Mouse (Mus musculus): Measurements from ENCODE around the gene Lrsam1.

Gene Lrsam1

DNA sequence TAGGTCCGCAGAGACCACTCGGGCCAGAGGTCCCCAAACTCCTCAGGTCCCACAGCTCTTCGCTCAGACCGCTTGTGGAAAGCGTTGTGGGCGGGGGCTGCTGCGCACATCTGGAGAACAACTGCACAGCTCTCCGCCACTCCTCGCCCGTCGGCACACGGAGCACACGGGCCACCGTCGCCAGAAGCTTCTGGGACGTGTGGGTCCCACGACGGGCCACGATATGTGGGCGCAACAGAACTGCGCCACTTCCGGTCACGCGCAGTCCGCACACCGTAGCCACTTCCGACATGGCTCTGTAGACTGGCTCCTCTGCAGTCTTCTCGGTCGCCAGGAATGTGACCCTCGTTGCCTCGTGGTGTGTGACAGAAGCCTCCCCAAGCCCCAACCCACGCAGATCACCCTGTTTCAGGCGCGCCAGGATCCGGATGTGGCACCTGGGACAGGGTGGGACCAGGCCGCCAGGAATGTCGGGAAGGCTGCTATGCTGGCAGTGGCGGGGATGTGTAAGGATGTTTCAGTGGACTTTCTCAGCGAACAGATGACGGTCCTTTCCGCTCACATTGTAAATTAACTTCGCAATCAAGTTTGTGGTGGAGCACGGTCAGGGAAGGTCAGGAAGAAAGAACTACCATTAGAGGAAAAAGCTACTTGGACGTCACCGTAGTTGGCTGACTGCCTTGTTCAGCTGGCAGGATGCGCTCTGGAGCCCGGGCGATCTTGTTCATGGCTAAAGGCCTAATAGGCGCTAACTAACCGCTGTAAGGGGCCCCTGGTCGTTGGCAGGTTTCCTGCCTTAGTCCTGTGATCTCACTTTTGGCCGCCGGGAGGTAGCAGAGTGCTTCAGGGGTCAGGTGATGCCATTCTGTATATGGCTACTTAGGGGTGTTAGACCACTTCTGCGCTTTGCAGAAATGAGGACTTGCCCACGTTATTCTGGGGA lies 5.5 kb upstream of the Lrsam1 start:
- DNase-seq (ENCODE audit: extremely low spot score, low read depth, low spot score) = no peak

DNA sequence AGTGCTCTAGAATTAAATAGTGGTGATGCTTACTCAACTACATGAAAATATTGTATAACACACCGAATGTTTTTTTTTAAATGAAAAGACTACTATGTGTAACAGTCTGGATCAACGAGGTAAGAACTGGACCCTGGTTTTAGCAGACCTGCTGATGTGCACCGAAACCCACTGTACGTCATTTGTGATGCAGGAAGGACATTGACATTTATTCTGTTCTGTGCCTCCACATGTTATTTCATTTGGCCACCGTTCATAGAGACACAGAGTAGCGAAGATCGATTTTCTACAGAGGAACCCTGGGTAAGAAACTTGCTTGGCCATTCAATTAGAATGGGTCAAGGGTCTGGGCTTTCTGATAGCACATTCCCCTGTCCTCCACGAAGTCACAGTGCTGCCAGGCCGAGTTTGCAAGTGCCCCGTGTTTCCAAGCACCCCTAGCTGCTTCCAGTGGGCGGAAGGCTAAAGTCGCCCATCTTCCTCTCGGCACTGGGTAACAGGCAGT lies 4.8 kb upstream of the Lrsam1 start:
- DNase-seq (ENCODE audit: extremely low spot score, low read depth, low spot score) = no peak

DNA sequence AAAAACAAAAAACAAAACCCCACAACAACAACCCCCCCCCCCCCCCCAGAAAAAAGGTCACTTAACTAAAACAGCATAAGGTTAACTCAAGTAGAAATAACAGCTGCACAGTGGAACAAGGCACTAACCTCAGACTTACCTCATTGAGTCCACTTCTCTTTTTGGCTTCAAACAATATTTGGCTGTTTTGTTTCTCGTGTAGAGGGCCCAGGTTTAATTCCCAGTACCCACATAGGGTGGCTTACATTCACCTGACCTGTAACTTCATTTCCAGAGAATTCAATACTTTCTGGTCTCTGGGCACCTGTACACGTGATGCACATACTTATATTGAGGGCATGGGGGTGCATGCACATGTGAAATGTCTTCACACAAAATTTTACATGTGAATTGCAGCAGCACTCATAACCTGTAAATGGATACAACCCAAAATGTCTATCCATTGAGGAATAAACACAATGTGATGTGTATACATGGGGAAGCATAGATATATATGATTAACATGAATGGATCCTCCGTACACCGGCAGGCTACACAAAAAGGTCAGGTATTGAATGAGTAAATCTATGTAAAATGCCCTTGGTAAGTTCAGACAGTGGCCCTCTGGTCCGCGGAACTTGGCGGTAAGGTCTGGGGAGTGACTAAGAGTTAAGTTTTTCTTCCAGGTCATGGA lies 4.2 kb upstream of the Lrsam1 start:
- DNase-seq (ENCODE audit: extremely low spot score, low read depth, low spot score) = no peak

DNA sequence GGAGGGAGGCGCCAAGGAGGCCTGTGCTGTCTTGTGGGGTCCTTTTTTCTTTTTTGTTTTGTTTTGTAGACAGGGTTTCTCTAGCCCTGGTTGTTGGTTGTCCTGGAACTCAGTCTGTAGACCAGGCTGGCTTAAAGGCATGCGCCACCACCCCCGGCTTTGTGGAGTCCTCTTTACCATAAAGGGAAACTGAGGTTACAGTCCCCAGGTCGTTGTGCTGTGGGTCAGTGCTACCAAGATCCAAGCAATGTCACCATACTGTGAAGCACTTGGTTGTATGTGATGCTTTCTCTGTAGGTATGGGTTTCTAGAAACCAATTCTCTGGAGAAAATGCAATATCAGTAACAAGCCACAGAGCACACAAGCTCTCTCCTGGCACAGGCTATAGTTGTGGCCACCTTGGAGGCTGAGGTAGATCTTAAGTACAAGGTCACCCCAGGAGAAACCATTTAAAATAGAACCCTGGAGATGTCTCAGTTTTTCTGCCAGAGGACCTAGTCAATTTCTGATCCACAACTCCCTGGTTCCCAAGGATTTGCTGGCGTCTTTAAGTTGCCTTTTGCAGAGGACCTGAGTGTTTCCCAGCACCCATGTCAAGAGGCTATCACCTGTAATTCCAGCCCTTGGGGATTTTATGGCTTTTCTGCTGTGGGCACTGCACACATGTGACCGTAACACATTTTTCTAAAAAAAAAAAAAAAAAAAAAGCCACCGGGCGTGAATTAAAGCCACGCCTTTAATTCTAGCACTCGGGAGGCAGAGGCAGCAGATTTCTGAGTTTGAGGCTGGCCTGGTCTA lies 3.4 kb upstream of the Lrsam1 start:
- DNase-seq (ENCODE audit: extremely low spot score, low read depth, low spot score) = no peak

DNA sequence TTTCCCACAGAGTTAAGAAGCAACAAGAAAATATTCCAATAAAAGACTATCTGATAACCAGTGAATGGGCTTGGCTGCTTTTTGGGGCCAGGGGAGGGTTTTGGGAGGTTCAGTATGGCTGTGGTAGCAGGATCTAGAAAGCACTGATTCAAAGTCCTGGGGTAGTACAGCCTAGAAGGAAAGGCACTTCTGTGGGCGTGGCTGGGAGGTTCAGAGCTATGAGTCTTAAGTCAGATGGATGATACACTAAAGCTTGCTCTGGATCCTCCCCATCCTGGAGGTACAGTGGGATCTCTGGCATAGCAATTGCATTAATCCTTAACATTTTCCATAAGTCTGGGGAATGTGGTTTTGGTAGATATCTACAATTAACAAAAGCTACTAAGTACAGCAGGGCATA lies 2.6 kb upstream of the Lrsam1 start:
- no peak for DNase-seq (ENCODE audit: extremely low spot score, low read depth, low spot score)

DNA sequence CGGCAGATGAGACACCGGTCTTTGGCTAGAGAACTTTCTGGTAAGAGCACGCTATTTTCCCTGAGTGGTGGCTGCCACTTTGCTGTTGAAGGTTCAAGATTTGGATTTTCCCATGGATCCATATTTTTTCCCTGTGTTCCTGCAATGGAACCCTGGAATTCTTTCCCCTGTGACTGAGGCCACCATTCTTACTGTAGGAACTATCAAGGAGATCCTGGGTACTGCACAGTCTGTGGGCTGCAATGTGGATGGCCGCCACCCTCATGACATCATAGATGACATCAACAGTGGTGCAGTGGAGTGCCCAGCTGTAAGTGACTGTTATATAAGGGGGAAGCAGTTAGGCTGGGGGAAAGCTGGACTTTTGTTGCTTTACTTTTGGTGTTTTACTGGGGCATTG lies 2.1 kb upstream of the Lrsam1 start:
- DNase-seq (ENCODE audit: extremely low spot score, low read depth, low spot score) = no peak

DNA sequence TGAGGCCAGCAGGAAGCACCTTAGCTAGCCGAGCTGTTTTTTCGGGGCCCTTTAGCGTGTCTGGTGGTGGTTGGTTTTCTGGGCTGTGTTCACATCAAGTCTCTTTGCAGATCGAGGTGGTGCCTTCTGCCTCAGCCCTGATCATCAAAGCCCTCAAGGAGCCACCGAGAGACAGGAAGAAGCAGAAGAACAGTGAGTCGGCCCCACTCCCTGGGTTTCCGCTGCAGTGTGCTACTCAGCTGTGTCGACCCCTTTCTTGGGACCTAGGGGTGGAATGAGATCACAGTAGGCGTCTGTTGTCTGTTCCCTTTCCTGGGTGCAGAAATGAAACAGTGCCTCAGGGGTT lies 1.4 kb upstream of the Lrsam1 start:
- DNase-seq (ENCODE audit: extremely low spot score, low read depth, low spot score) = no peak

DNA sequence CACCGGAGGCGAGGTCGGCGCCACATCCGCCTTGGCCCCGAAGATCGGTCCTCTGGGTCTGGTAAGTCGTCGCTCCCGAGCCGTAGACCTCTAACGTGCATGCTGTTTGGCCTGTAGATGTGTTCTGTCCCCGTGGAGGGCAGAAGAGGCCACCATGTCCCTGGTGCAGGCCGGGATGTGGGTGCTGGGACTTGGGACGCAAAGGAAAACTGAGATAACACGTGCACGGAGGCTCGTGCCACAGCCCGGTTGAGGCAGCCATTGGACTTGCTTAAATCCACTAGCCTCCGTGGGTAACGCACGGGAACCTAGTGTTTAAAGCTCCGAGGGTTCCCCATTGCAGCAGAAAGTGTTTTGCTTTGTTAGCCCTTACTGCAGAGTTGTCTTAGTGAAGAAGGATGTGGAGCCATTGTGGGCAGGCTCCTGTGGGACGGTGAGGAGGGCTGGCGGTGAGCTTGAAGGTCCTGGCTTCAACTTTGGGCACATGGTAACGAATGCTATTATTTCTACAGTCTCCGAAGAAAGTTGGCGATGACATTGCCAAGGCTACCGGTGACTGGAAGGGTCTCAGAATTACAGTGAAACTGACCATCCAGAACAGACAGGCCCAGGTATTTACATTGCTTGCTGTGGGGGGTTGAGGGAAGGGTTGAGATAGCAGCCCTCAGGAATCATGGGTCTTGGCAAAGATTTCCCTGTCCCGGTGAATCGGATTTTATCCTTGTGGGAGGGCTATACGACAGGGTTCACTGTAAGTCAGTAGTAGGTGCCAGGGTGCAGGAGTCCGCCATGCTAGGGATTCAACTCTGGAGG lies 854 bp upstream of the Lrsam1 start:
- DNase-seq (ENCODE audit: extremely low spot score, low read depth, low spot score) = no peak

DNA sequence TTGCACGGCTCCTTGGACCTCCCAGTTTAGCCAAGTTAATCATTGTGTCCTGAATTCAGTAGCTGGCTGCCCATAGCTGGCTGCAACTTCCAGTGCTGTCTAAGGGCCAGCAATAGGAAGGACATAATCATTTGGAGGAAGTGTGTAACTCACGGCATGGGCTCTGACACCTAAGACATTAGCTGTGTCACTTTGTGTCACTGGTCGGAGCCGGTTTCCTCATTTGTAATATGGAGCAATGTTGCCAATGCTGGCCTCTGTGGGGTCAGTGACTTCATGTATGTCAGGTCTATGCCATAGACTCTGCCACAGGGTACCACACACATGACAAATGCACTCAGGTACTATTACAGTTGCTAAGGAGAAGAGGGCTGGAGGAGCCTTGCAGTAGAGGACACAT lies 1.1 kb downstream of the Lrsam1 start:
- DNase-seq (ENCODE audit: extremely low spot score, low read depth, low spot score) = no peak

DNA sequence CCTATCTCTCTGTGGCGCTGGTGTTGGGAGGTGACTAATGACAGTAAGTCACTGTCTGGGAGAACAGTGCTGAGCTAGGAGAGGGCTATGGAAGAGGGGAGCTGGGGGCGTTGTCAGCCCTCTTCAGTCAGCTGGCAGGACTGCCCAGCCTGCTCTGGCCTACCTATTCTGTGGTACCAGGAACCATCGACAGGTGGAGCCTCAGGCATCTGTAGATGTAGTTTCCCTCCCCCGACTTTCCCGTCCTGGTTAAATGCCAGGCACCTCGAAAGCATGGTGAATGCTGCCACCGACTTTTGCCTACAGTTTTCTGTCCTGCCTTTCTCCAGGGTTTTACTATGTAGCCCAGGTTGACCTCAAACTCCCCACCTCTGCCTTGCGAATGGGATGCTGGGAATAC lies 4.1 kb downstream of the Lrsam1 start:
- no peak for DNase-seq (ENCODE audit: extremely low spot score, low read depth, low spot score)

DNA sequence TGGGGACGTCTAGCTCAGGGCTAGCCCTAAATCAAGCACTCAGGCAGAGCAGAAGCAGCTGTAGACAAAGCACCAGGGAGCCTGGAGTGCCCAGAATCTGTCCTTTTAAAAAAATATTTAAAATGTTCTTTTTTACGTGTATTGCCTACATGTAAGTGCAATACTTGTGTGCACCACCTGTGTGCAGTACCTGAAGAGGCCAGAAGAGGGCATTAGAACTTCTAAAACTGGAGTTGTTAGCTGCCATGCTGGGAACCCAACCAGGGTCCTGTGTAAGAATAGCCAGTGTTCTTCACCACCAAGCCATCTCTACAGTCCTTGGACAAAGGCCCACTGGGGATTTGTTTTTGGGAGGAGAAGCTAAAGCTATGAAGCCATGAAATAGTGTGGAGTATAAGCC lies 6.8 kb downstream of the Lrsam1 start:
- DNase-seq (ENCODE audit: extremely low spot score, low read depth, low spot score) = no peak

DNA sequence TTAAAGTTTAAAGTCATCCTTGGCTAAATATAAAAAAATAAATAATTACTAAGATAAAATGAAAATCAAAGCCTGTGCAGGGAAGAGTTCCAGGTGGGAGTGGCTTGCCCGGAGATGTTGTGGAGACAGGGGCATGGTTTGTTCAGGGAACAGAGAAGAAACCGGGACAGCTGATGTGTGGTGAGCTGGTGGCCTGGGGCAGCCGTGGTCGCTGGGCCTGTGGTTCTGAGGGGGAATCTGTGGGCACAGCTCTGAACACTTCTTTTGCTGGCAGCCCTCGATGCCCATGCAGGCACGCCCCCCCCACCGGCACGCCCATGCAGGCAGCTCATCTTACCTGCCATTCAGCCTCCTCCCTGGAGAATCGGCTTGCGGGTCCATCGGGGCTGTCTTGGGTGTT lies 14.0 kb downstream of the Lrsam1 start:
- no peak for DNase-seq (ENCODE audit: extremely low spot score, low read depth, low spot score)

DNA sequence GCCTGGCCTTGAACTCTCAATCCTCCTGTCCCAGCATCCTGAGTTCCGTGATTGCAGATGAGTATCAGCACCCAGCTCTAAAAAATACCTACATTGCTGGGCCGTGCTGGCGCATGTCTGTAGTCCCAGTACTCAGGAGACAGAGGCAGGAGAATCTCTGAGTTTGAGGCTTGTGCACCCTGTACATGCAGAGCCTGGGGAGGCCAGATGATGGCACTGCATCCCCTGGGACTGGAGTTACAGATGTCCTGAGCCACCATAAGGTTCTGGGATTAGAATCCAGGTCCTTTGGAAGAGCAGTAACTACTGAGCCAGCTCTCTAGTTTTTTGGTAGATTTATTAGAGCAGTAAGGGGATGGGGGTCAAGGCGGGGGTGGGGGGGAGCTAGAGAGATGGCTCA lies 20.9 kb downstream of the Lrsam1 start:
- DNase-seq (ENCODE audit: extremely low spot score, low read depth, low spot score) = no peak

DNA sequence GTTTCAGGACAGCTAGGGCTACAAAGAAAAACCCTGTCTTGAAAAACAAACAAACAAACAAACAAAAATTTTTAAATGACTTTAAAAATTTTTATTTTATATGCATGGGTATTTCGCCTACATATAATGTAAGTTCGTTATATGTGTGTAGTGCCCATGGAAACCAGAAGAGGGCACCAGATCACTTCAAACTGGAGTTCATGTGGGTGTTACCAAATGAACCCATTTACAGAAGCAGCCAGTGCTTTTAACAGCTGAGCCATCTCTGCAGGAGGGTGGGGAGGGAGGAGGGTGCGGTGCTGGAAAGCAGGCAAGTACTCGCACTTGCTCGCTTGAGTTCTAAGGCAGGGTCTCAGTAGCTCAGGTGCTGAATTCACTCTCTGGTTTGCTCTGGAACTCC lies 22.0 kb downstream of the Lrsam1 start:
- no peak for DNase-seq (ENCODE audit: extremely low spot score, low read depth, low spot score)

DNA sequence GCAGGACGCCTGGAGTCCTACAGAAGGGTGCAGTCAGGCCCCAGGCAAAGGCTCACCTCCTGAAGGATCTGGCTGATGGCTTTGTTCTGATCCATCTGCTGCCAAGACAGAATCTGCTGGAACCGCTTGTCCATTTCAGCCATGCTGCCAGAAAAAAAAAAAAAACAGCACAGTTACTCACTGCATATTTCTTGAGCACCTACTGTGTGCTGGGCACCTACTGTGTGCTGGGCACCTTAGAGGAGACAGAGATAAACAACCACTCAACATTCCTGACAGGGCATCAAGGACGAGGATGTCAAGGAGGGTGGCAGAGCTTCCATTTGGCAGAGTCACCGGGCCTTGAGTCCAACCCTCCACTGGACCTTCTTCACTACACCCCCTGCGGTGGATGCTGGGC lies 22.7 kb downstream of the Lrsam1 start:
- DNase-seq (ENCODE audit: extremely low spot score, low read depth, low spot score) = no peak

DNA sequence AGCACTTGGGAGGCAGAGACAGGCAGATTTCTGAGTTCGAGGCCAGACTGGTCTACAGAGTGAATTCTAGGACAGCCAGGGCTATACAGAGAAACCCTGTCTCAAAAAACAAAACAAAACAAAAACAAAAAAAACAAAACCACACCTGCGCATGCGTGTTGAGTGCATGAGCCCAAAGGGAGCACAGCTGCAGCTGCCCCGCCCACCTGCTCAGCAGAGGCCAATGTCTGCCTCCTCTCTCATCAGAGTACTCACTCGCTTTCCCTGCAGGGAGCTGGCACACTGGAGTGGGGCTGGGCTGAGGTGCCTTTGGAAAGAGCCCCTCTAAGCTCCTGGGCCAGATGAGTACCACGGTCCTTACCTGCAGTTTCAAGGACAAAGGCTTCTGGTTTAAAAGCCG lies 29.7 kb downstream of the Lrsam1 start:
- no peak for DNase-seq (ENCODE audit: extremely low spot score, low read depth, low spot score)

DNA sequence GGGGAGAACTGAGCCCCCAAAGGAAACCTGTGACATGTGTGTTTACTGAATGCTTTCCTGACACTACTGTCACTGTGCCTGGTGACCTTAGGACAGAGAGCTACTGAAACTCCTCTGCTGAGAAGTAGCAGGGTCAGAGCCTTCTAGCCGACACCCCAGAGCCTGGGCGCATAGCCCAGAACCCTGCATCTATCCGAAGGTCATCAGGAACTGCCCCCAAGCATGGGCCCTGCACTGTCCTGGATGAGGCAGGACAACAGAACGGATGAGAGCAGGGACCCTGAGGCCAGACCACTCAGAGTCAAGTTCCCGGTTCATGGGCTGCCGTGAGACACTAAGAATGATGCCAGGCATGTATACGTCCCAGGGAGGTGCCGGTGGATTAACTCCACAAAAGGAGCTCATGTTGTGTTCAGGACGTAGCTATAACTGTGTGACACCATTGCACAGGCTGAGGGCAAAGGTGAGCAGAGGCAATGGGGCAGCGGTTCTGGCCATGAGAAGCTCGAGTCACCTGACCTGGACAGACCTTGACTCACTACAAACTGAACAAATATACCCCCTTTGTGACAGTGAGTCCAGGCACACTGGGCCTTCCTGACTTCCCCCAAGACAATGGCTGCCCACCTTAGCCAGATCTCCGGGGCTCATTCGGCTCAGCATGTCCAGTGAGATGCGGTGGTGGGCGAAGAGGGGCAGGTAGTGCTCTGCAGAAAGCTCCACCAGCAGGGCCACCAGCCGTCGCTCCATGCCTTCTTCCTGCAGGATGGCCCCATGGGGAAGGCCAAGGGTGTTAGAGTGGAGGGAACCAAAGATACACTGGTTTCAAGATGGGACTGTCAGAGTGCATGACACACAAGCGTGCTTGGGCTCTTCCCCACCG lies 32.2 kb downstream of the Lrsam1 start:
- no peak for DNase-seq (ENCODE audit: extremely low spot score, low read depth, low spot score)

DNA sequence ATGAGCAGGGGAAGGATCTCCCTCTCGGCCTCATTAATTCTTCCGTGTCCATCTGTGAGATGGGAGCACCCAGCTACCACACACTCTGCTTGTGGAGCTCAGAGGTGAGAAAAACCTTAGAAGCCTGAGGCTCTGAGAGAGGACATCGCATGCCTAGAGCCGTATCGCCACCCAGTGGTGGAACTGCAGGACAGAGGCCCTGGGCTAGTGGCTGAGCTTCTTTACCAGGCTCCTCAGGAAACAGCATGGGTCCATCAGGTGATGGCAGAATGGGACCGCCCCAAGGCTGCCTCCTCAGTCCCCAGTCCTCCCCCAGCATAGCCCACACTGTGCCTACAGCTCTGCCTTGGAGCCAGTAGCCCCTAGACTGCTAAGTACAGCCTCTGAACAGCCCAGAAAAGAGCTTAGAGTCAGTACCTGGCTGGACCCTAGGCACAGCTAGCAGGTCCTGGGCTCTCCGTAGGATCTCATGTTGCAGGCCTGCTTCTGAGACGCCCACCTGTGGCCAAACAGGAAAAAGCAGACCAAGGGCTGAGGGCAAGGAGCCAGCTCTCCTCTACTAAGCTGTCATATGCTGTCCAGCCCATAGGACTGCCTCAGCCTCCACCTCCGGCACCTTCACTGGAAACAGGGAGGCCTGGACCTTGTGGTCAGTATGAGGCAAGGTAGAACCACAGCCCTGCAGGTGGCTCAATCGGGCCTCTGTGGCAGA lies 33.0 kb downstream of the Lrsam1 start:
- peak; percentile 41 for DNase-seq (ENCODE audit: extremely low spot score, low read depth, low spot score)

DNA sequence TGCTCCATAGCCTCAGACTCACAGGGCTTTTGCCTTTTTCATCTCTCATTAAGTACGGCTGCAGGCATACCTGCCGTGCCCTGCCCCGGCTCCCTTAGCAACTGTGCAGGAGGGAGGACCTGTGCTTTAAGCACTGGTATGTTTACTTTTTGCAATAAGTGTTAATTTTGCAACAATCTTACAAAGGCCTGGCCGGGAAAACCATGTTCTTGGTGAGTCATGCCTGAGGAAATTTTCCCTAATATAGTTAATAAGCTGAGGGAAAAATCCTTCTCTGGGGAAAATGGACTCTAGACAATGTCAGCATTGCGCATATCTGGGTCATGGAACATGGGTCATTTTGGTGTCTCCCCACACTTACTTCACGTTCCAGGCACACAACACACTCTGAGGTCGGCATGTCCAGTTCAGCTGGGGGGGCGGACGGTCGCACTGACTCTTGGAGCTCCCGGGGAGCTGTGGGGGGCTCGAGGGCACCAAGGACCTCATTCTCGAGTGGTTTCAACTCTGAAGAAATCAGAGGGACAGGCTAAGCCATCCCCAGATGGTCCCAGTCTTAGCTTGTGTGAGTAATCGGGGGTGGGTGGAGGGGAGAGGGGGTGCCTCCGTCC lies 33.7 kb downstream of the Lrsam1 start:
- no peak for DNase-seq (ENCODE audit: extremely low spot score, low read depth, low spot score)
